Mouse (Mus musculus): Measurements from ENCODE around the gene B4galt2.

Gene B4galt2

GRCm38 (mm10) chr4:117837271-117837670, 46.0 kb downstream of the B4galt2 start:
- no peak for DNase-seq (ENCODE audit: extremely low spot score, low read depth, low spot score)

GRCm38 (mm10) chr4:117836204-117836767, 47.0 kb downstream of the B4galt2 start:
- DNase-seq (ENCODE audit: extremely low spot score, low read depth, low spot score), result no peak

GRCm38 (mm10) chr4:117835531-117836111, 47.7 kb downstream of the B4galt2 start:
- no peak for DNase-seq (ENCODE audit: extremely low spot score, low read depth, low spot score)

GRCm38 (mm10) chr4:117834845-117835530, 48.3 kb downstream of the B4galt2 start:
- no peak for DNase-seq (ENCODE audit: extremely low spot score, low read depth, low spot score)

GRCm38 (mm10) chr4:117834457-117834844, 48.8 kb downstream of the B4galt2 start, which contains the start of gene Slc6a9:
Slc6a9 (plus strand) TSS chr4:117834506.
- DNase-seq (ENCODE audit: extremely low spot score, low read depth, low spot score), result no peak

GRCm38 (mm10) chr4:117831920-117832691, 51.2 kb downstream of the B4galt2 start:
- no peak for DNase-seq (ENCODE audit: extremely low spot score, low read depth, low spot score)

- DNase-seq (ENCODE audit: extremely low spot score, low read depth, low spot score), result no peak
These were observed 51.8 kb downstream of the B4galt2 start for GRCm38 (mm10) chr4:117831499-117831898.

GRCm38 (mm10) chr4:117830801-117831200, 52.5 kb downstream of the B4galt2 start:
- DNase-seq (ENCODE audit: extremely low spot score, low read depth, low spot score), result no peak

GRCm38 (mm10) chr4:117830124-117830551, 53.1 kb downstream of the B4galt2 start:
- no peak for DNase-seq (ENCODE audit: extremely low spot score, low read depth, low spot score)

GRCm38 (mm10) chr4:117829260-117830123, 53.8 kb downstream of the B4galt2 start:
- no peak for DNase-seq (ENCODE audit: extremely low spot score, low read depth, low spot score)

GRCm38 (mm10) chr4:117828572-117829145, 54.6 kb downstream of the B4galt2 start:
- DNase-seq (ENCODE audit: extremely low spot score, low read depth, low spot score), result no peak
